Mouse (Mus musculus) limb, embryonic 14.5 days (tissue): Measurements from ENCODE around the gene Pkn1. TPM values are rescaled to one million over a fixed set of nuclear protein-coding genes. Genes with fewer than 3 reads are reported as not detected.

ENCODE experiments used
- ATAC-seq: fragments of 200-750 bp; cut with Nextera tagmentation; 2 replicates; pipeline ENCODE4 v1.8.0; 2017; ENCODE audit warnings: low read depth, moderate number of reproducible peaks, moderate TSS enrichment; ENCODE audit not compliant: low FRiP score
- DNase-seq: peaks from one replicate; pipeline ENCODE4 v3.0.0-alpha.2; 2015; ENCODE audit warnings: low spot score
- H3K27ac ChIP-seq: fragments of 300-500 bp; sonication (generic); replicated peaks from 2 replicates; pipeline ENCODE4 v1.5.1; 2014; ENCODE audit warnings: low read depth, mild to moderate bottlenecking, low read length, moderate library complexity, mixed read lengths
- H3K27me3 ChIP-seq: fragments of 300-500 bp; sonication (generic); 2 replicates; pipeline ENCODE4 v1.6.1; 2014; ENCODE audit warnings: low read length, mixed read lengths; ENCODE audit not compliant: control insufficient read depth, insufficient read depth
- H3K36me3 ChIP-seq: fragments of 300-500 bp; sonication (generic); 2 replicates; pipeline ENCODE4 v1.6.1; 2014; ENCODE audit warnings: mild to moderate bottlenecking, low read length, moderate library complexity, mixed read lengths; ENCODE audit not compliant: control insufficient read depth, insufficient read depth
- H3K4me1 ChIP-seq: fragments of 300-500 bp; sonication (generic); 2 replicates; pipeline ENCODE4 v1.6.1; 2014; ENCODE audit warnings: antibody characterized with exemption, low read length, mixed read lengths; ENCODE audit not compliant: control insufficient read depth, insufficient read depth
- H3K4me2 ChIP-seq: fragments of 300-500 bp; sonication (generic); replicated peaks from 2 replicates; pipeline ENCODE4 v1.6.1; 2014; ENCODE audit warnings: low read depth, mild to moderate bottlenecking, low read length, moderate library complexity; ENCODE audit not compliant: severe bottlenecking
- H3K4me3 ChIP-seq: fragments of 300-500 bp; sonication (generic); replicated peaks from 2 replicates; pipeline ENCODE4 v1.5.1; 2014; ENCODE audit warnings: low read length
- H3K9ac ChIP-seq: fragments of 300-500 bp; sonication (generic); 2 replicates; pipeline ENCODE4 v1.6.1; 2014; ENCODE audit warnings: mild to moderate bottlenecking, low read depth, low read length, moderate library complexity; ENCODE audit not compliant: severe bottlenecking
- H3K9me3 ChIP-seq: fragments of 300-500 bp; sonication (generic); 2 replicates; pipeline ENCODE4 v1.6.1; 2016; ENCODE audit warnings: low read length; ENCODE audit not compliant: control insufficient read depth
- POLR2A ChIP-seq: fragments of 200-500 bp; IDR thresholded peaks from 2 replicates; pipeline ENCODE4 v1.8.0; 2012; ENCODE audit warnings: inconsistent platforms, mild to moderate bottlenecking, moderate library complexity, borderline replicate concordance; ENCODE audit not compliant: insufficient read depth, insufficient read length; ENCODE audit errors: extremely low read depth
- WGBS: fragments of 180-500 bp; shearing (Covaris S2); extraction: QIAGEN DNeasy Blood & Tissue Kit; methylation state at CpG from one replicate; pipeline ENCODE4 v1.1.7; 2014; 5-methylcytosine and 5-hydroxymethylcytosine counted together
- polyA plus RNA-seq, 2 experiments: library from polyadenylated mRNA; depleted of rRNA in 1 of 2; stranded (reverse) in 1 of 2; unstranded in 1 of 2; fragments of >200 nt; fragmentation: Nextera tagmentation in 1 of 2; extraction: Ambion mirVana in 1 of 2; gene quantifications; 2 replicates each; pipeline versions ENCODE4 v1.2.1 to v1.2.3; 2012 to 2014

Gene Pkn1
- 46.9 and 47.4 TPM in 2 replicates for polyA plus RNA-seq (2012; rRNA removed)
- 24.3 and 29.3 TPM in 2 replicates for polyA plus RNA-seq (2014; fragmentation: Nextera tagmentation; extraction: Ambion mirVana)

DNA sequence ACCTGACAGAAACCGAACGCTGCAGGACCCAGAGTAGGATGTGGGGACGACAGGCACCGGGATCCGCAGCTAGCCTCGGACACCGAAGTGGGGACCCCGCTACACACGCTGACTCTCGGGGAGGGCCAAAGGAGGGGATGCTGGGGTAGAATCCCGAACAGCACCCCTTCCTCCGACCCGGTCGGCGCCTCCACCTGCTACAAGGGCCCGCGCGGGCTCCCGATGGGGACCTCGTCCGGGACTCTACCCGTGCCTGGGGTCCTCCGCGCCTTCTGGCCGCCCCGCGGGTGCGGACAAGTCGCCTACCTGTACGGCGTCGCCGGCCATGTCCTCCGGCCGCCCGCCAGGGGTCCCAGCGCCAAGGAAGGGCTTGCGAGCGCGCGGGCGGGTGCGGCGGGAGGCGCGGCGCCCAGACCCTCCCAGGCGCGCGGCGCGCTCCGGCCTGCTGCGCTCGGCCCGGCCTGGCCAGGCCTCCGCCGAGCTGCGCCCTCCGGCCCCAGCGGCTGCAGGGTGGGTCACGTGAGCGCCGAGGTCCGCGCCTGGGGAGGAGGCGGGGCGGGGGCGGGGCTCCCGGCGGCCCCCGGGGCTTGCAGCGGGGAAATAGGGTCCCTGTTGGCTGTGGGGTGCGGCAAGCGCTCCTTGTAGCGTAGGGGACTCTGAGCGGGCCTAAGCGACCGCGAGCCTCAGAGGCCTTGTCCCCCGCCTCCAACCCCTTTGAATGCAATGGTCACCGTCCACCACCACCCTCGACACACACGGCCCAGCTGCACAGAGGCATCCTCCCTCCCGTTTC, at the start of gene Pkn1:
TSS of gene Pkn1 (minus strand) at position 519 of the 793 bp plus-strand sequence.
- under 1% methylated on average over 42 of the region's 85 CpGs for WGBS
- peak within 1 kb of the TSS; percentile 62 for H3K27ac ChIP-seq

DNA sequence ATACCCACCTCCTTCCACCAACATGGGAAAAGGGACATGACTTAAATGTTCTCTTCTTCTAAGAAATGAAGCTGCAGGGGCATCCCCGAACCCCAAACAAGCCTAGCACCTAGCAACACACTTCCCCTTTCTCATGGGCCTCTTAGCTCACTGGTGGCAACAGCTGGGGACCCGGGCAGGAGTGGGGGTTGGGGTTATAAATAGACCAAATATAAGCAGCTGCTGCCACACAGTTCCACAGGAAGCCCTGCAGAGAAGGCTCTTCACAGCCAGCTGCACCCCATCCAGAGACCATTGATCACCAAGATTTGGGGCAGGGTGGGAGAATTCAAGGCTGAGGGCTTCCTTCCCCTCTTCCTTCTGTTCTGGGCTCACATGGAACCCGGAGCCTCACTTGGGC, 49.7 kb upstream of the Pkn1 start:
- WGBS: 39% methylated on average over 3 of the region's 3 CpGs
- no peak for TF ChIP-seq POLR2A
- Histone ChIP-seq H3K4me3 (no peak overlapping the region), H3K4me2 (no peak overlapping the region), H3K27me3 (peaks cover 8% of the 10 kb centered on the region; the same call in 1 of the 2 replicates), H3K9me3 (no peaks in the 10 kb centered on the region), H3K36me3 (no peaks in the 10 kb centered on the region), H3K27ac (no peak overlapping the region), H3K4me1 (peaks cover 8% of the 10 kb centered on the region; the same call in 1 of the 2 replicates), H3K9ac (no peak overlapping the region)
- ATAC-seq (peak; percentile 68), DNase-seq (peak; percentile 52)

More for the DNA sequence above, at the start of gene Pkn1:
- H3K9me3 ChIP-seq: no peaks in the 10 kb centered on the region
- H3K4me3 ChIP-seq: peak within 1 kb of the TSS; percentile 85
- H3K4me2 ChIP-seq: peak within 1 kb of the TSS; percentile 96
- DNase-seq: peak; percentile 53
- TF ChIP-seq POLR2A: peak; percentile 59; the same call in 1 of the 2 replicates
- H3K9ac ChIP-seq: peak within 1 kb of the TSS; percentile 88
- no peaks in the 10 kb centered on the region for H3K36me3 ChIP-seq
- H3K4me1 ChIP-seq: peaks cover 13% of the 10 kb centered on the region
- ATAC-seq: peak; percentile 89
- no peaks in the 10 kb centered on the region for H3K27me3 ChIP-seq

DNA sequence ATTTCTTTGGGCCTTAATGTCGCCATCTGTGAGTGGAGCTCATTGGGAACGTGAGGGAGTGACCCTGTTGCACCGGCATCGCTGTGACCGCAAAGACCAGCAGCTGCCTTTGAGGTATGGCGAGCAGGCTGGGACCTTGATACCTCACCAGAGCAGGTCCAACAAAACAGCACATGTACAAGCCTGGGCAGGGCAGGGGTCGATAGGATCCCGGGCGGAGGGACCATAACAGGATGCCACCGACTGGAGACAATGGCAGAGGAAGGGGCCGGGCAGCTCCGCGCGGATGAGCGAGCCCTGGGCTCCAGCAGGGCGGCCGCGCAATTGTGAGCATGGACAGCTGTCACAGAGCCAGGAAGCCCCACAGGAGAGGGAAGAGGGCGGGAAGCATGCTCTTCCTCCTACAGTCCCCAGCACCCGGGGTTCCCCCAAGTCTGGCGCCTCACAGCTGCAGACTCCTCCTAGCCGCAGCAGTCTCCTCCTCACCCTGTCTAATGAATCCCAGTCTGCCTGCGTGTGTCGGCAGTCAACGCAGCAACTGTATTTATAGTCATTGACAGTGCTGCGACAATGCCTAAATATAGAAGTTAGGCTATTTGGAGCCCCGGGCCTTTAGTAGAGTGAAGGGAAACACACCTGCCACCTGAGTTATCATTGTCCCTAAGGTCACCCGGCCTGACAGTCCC, 48.8 kb upstream of the Pkn1 start:
- no peak for TF ChIP-seq POLR2A
- peak; percentile 85 for ATAC-seq
- peak overlapping the region; percentile 47 for H3K9ac ChIP-seq
- H3K36me3 ChIP-seq: no peaks in the 10 kb centered on the region
- peaks cover 8% of the 10 kb centered on the region; the same call in 1 of the 2 replicates for H3K4me1 ChIP-seq
- peak overlapping the region; percentile 31 for H3K4me3 ChIP-seq
- peak overlapping the region; percentile 57 for H3K4me2 ChIP-seq
- peak; percentile 51 for DNase-seq
- H3K9me3 ChIP-seq: no peaks in the 10 kb centered on the region
- peaks cover 8% of the 10 kb centered on the region; the same call in 1 of the 2 replicates for H3K27me3 ChIP-seq
- 5% methylated on average over 26 of the region's 28 CpGs for WGBS
- peak overlapping the region; percentile 48; the same call in 1 of the 2 replicates for H3K27ac ChIP-seq

DNA sequence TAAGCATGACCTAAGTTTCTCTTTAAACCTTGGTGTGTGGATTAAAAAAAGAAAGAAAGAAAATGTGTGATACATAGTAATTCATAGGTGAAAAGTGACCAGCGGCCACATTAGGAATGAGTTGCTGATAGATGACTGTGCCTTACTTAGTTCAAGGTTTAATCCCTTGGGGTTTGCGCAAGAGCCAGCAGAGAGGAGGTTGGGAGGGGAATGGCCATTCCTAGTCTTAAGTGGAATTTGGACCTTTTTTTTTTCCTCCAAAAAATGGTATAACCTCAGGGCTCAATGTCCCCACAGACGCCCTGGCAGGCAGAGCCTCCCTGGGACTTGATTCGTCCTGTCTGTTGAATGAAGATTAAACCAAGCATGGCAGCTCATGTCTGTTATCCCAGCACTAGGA, 45.1 kb upstream of the Pkn1 start:
- no peaks in the 10 kb centered on the region for H3K9me3 ChIP-seq
- no peak for TF ChIP-seq POLR2A
- H3K27ac ChIP-seq: no peak overlapping the region
- DNase-seq: no peak
- no peak overlapping the region for H3K4me3 ChIP-seq
- 80% methylated on average over 4 of the region's 4 CpGs for WGBS
- peaks cover 29% of the 10 kb centered on the region for H3K4me1 ChIP-seq
- no peak for ATAC-seq
- peaks cover 8% of the 10 kb centered on the region; the same call in 1 of the 2 replicates for H3K27me3 ChIP-seq
- no peak overlapping the region for H3K9ac ChIP-seq
- H3K36me3 ChIP-seq: no peaks in the 10 kb centered on the region
- no peak overlapping the region for H3K4me2 ChIP-seq

DNA sequence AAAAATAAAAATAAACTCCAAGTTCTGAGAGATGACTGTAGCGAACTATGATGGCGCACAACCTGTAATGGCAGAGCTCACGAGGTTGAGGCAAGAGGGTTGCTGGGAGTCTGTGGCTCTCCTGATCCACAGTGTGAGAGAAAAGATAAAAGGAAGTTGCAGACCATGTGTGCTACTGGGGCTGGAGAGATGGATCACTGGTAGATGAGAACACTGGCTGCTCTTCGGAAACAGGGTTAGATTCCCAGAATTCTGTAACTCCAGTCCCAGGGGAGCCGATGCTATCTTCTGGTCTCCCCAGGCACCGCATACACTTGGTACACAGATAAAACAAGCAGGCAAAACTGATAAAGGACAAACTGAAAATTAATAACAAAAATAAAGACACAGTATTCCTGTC, 44.0 kb upstream of the Pkn1 start:
- Histone ChIP-seq H3K36me3 (no peaks in the 10 kb centered on the region), H3K9ac (no peak overlapping the region), H3K9me3 (no peaks in the 10 kb centered on the region), H3K4me3 (no peak overlapping the region), H3K27me3 (peaks cover 8% of the 10 kb centered on the region; the same call in 1 of the 2 replicates), H3K4me1 (peaks cover 30% of the 10 kb centered on the region), H3K4me2 (no peak overlapping the region), H3K27ac (no peak overlapping the region)
- ATAC-seq: no peak
- no peak for DNase-seq
- WGBS: 96% methylated on average over 6 of the region's 6 CpGs
- no peak for TF ChIP-seq POLR2A
